Mouse (Mus musculus) kidney, postnatal 0 days (tissue): ENCODE measurements around the gene Golm1. TPM values are rescaled to one million over a fixed set of nuclear protein-coding genes. Genes with fewer than 3 reads are reported as not detected.
A peak's percentile ranks its signal among the peaks of the same experiment; 100 is the strongest.

Experiments
- ATAC-seq: fragments of 200-750 bp; cut with Nextera tagmentation; replicated peaks from 2 replicates; pipeline ENCODE4 v1.8.0; 2017; ENCODE audit warnings: low read depth, moderate number of reproducible peaks, moderate TSS enrichment, moderate library complexity; ENCODE audit not compliant: low FRiP score
- DNase-seq: peaks from one replicate; pipeline ENCODE4 v3.0.0-alpha.2; 2016; ENCODE audit warnings: low spot score
- H3K27ac ChIP-seq: fragments of 300-500 bp; sonication (generic); 2 replicates; pipeline ENCODE4 v1.5.1; 2014; ENCODE audit warnings: mild to moderate bottlenecking
- H3K27me3 ChIP-seq: fragments of 300-500 bp; sonication (generic); 2 replicates; pipeline ENCODE4 v1.6.1; 2014; ENCODE audit warnings: low read length, mixed read lengths; ENCODE audit not compliant: insufficient read depth
- H3K36me3 ChIP-seq: fragments of 300-500 bp; sonication (generic); 2 replicates; pipeline ENCODE4 v1.6.1; 2014; ENCODE audit warnings: low read length, mixed read lengths; ENCODE audit not compliant: insufficient read depth
- H3K4me1 ChIP-seq: fragments of 300-500 bp; sonication (generic); replicated peaks from 2 replicates; pipeline ENCODE4 v1.6.1; 2014; ENCODE audit warnings: antibody characterized with exemption, low read length, mixed read lengths; ENCODE audit not compliant: insufficient read depth
- H3K4me2 ChIP-seq: fragments of 300-500 bp; sonication (generic); 2 replicates; pipeline ENCODE4 v1.6.1; 2014; ENCODE audit warnings: mild to moderate bottlenecking, low read length, moderate library complexity, mixed read lengths
- H3K4me3 ChIP-seq: fragments of 300-500 bp; sonication (generic); replicated peaks from 2 replicates; pipeline ENCODE4 v1.5.1; 2014; ENCODE audit warnings: low read depth, low read length
- H3K9ac ChIP-seq: fragments of 300-500 bp; sonication (generic); 2 replicates; pipeline ENCODE4 v1.6.1; 2014; ENCODE audit warnings: low read depth, low read length
- H3K9me3 ChIP-seq: fragments of 300-500 bp; sonication (generic); replicated peaks from 2 replicates; pipeline ENCODE4 v1.6.1; 2016; ENCODE audit warnings: low read length, inconsistent platforms, mixed read lengths
- CTCF ChIP-seq: IDR thresholded peaks from 2 replicates; pipeline ENCODE4 v1.5.1; 2016; ENCODE audit warnings: antibody characterized with exemption, low read depth, mild to moderate bottlenecking, moderate library complexity
- WGBS: fragments of 180-500 bp; shearing (Covaris S2); extraction: QIAGEN DNeasy Blood & Tissue Kit; methylation state at CpG from one replicate; pipeline ENCODE4 v1.1.7; 2014; 5-methylcytosine and 5-hydroxymethylcytosine counted together
- polyA plus RNA-seq: library from polyadenylated mRNA; unstranded; fragments of >200 nt; fragmentation: Nextera tagmentation; extraction: Ambion mirVana; gene quantifications from 2 replicates; pipeline ENCODE4 v1.2.1, GENCODE M21; 2015

Golm1 gene
- polyA plus RNA-seq, 1 experiment from 2014 or later, result 23.0 TPM

- no peak for ATAC-seq
These were observed 37.8 kb downstream of the Golm1 start for GRCm38 (mm10) chr13:59637800-59638199.

GRCm38 (mm10) chr13:59634637-59635036 lies 41.0 kb downstream of the Golm1 start:
- Histone ChIP-seq H3K27ac (no peak overlapping the region), H3K9me3 (no peaks in the 10 kb centered on the region), H3K4me2 (no peak overlapping the region), H3K9ac (no peak overlapping the region), H3K36me3 (peaks cover 53% of the 10 kb centered on the region), H3K4me1 (no peaks in the 10 kb centered on the region), H3K27me3 (no peaks in the 10 kb centered on the region), H3K4me3 (no peak overlapping the region)
- ATAC-seq (no peak), DNase-seq (no peak)
- 59% methylated on average over 5 of the region's 5 CpGs for WGBS
- peak; percentile 33; the same call in 1 of the 2 replicates for TF ChIP-seq CTCF

More at GRCm38 (mm10) chr13:59637800-59638199, 37.8 kb downstream of the Golm1 start:
- Histone ChIP-seq H3K9ac (no peak overlapping the region), H3K9me3 (no peaks in the 10 kb centered on the region), H3K27ac (no peak overlapping the region), H3K4me1 (no peaks in the 10 kb centered on the region), H3K36me3 (peaks cover 23% of the 10 kb centered on the region), H3K4me2 (no peak overlapping the region), H3K27me3 (no peaks in the 10 kb centered on the region), H3K4me3 (no peak overlapping the region)
- DNase-seq, result no peak
- WGBS, result 86% methylated on average over 7 of the region's 7 CpGs
- TF ChIP-seq CTCF, result no peak

DNA sequence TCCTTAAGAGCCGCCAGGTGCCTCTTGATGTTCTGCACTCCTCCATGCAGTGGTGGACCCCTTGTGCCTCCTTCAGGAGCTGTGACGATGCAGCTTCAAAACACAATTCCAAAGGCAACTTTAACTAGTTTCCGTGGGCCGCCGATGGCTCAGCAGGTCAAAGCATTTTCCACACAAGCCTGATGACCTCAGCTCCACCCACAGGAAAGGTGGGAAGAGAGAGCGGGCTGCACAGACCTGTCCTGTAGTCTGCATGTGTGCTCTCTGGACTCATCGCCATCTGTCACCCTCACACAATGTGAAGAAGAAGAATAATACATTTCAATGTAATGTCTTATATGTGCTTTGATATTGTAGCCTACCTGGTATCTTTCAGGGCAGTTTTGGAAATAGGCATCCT lies 48.9 kb downstream of the Golm1 start:
- 74% methylated on average over 7 of the region's 7 CpGs for WGBS

GRCm38 (mm10) chr13:59624903-59625302 lies 50.7 kb downstream of the Golm1 start:
- peaks cover 59% of the 10 kb centered on the region for H3K36me3 ChIP-seq
- H3K9me3 ChIP-seq, result no peaks in the 10 kb centered on the region
- no peak overlapping the region for H3K4me3 ChIP-seq
- no peak overlapping the region for H3K9ac ChIP-seq
- 42% methylated on average over 5 of the region's 5 CpGs for WGBS
- ATAC-seq (no peak), DNase-seq (peak; percentile 46)
- H3K27me3 ChIP-seq, result no peaks in the 10 kb centered on the region
- H3K27ac ChIP-seq, result no peak overlapping the region
- H3K4me1 ChIP-seq, result no peaks in the 10 kb centered on the region
- TF ChIP-seq CTCF, result no peak
- no peak overlapping the region for H3K4me2 ChIP-seq

More for the DNA sequence above, 48.9 kb downstream of the Golm1 start:
- Histone ChIP-seq H3K27ac (no peak overlapping the region), H3K36me3 (peaks cover 66% of the 10 kb centered on the region), H3K4me2 (no peak overlapping the region), H3K9ac (no peak overlapping the region), H3K4me3 (no peak overlapping the region), H3K4me1 (no peaks in the 10 kb centered on the region), H3K27me3 (no peaks in the 10 kb centered on the region), H3K9me3 (no peaks in the 10 kb centered on the region)
- ATAC-seq (no peak), DNase-seq (no peak)
- TF ChIP-seq CTCF, result no peak

GRCm38 (mm10) chr13:59624389-59624788 lies 51.2 kb downstream of the Golm1 start:
- no peak for TF ChIP-seq CTCF

DNA sequence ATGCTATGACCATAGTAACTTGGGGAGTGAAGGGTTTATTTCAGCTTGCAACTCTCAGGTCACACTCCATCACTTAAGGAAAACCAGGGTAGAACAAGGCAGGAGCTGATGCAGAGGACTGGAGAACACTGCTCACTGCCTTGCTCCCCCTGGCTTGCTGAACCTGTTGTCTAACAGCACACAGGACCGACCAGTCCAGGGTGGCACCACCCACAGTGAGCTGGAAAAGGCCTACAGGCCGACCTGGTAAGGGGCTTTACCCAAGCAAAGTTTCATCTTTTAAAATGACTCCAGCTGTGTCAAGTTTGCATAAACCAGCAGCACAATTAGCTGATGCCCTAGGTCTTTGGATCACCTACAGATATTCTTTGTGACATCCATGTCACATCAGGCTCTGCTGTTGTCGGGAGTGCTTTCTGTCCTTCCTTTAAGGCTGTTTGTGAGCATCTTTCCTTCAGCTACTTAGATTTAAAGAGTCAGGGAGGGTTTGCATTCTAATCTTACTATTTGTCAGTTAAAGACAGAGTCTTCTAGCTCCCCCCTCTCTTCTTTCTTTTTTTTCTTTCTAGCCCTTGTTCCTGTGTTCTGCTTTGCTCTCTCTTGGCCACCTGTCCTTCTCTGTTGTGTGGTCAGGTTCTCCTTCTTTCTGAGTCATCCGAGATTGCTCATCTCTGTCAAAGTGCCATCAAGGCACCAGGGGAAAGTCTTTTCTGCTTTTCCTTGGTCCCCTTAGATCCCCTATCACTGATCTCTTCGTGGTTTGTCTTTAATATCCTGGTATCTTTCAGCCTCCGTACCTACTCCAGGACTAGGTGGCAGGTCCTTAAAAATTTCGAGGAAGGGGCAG lies 53.7 kb downstream of the Golm1 start:
- no peaks in the 10 kb centered on the region for H3K27me3 ChIP-seq
- no peak overlapping the region for H3K4me3 ChIP-seq
- no peak overlapping the region for H3K9ac ChIP-seq
- DNase-seq (no peak), ATAC-seq (no peak)
- H3K27ac ChIP-seq, result no peak overlapping the region
- TF ChIP-seq CTCF, result no peak
- H3K9me3 ChIP-seq, result no peaks in the 10 kb centered on the region
- H3K36me3 ChIP-seq, result peaks cover 44% of the 10 kb centered on the region
- WGBS, result 90% methylated on average over 7 of the region's 7 CpGs
- no peaks in the 10 kb centered on the region for H3K4me1 ChIP-seq
- no peak overlapping the region for H3K4me2 ChIP-seq

More at GRCm38 (mm10) chr13:59624389-59624788, 51.2 kb downstream of the Golm1 start:
- Histone ChIP-seq H3K4me3 (no peak overlapping the region), H3K9me3 (no peaks in the 10 kb centered on the region), H3K4me1 (no peaks in the 10 kb centered on the region), H3K9ac (no peak overlapping the region), H3K36me3 (peaks cover 54% of the 10 kb centered on the region), H3K27ac (no peak overlapping the region), H3K27me3 (no peaks in the 10 kb centered on the region), H3K4me2 (no peak overlapping the region)
- ATAC-seq, result no peak
- DNase-seq, result peak; percentile 29
- 56% methylated on average over 3 of the region's 3 CpGs for WGBS
